Mouse (Mus musculus): ENCODE results near the gene Gm15737.
A peak's percentile ranks its signal among the peaks of the same experiment; 100 is the strongest.

The Gm15737 gene

GRCm38 (mm10) chr6:92875340-92875739 is 6.2 kb downstream of the Gm15737 start:
- no peak for DNase-seq (ENCODE audit: low read depth, low spot score)

GRCm38 (mm10) chr6:92876121-92876520 is 7.0 kb downstream of the Gm15737 start:
- no peak for DNase-seq (ENCODE audit: low read depth, low spot score)

GRCm38 (mm10) chr6:92877236-92877635 is 8.1 kb downstream of the Gm15737 start:
- DNase-seq (ENCODE audit: low read depth, low spot score) = no peak

DNA sequence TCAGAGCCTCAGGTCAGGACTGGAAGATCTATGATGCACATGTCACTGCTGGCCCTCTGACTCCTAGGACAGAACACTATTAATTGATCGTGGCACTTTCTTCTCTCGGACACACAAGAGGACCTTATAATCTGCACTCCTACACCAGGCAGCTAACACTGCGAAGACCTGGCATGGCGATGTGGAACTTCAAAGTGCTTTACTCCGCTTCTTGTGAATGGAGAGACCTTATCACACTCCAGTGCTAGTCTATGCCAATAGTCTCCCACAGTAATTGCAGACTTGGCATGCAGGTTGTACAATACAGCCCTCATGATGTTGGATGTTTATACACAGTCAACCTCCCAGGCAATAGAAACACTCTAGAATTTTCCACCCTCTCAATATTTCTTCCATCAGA is 9.6 kb downstream of the Gm15737 start:
- DNase-seq (ENCODE audit: low read depth, low spot score) = no peak

DNA sequence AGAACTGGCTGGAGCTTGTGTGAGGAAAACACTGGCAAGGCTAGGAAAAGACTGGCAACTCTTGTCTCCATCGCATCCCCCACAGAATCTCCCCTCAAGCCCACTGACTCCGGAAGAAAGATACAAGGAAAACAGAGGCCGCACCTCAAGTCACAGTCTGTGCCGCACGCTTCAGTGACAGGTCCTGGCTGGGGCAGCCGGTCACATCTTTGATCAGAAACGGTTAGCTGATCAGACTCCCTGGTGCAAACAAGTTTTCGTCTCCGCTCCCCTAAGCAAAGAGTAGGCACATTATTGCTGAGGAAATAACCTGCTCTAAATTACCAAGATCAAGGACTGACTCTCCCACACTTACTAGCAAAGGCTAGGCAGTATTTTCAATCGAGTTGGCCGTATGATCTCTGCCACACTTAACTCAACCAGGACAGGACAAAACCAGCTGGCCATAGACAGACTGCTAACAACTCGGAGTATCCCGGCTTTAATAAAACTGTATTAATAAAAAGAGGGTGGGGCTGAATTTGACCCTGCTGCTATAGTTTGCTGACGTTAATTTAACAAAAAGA is 10.6 kb downstream of the Gm15737 start:
- DNase-seq (ENCODE audit: low read depth, low spot score) = no peak

DNA sequence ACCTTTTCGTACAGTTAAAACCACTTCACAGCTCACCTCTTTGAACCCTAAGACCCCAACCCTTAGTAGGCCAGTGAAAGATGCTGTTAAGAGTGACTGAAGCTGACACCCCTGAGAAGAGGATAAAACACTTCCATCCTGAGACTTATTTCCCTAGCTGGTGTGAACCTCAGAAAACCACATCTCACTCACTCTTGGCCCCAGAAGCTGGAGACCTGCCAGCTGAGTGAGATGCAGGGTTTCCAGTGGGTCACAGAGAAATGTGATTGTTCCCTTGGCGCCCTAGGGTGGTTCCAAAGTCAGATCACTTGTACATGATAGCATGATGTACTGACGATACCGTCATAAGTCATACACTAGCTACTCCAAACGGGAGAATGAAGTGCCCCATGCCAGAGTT is 13.3 kb downstream of the Gm15737 start:
- DNase-seq (ENCODE audit: low read depth, low spot score) = no peak

GRCm38 (mm10) chr6:92883131-92883900 is 14.2 kb downstream of the Gm15737 start:
- no peak for DNase-seq (ENCODE audit: low read depth, low spot score)

- DNase-seq (ENCODE audit: low read depth, low spot score) = no peak
Observed at GRCm38 (mm10) chr6:92891535-92891934, 22.4 kb downstream of the Gm15737 start.

GRCm38 (mm10) chr6:92904037-92904436 is 34.9 kb downstream of the Gm15737 start:
- no peak for DNase-seq (ENCODE audit: low read depth, low spot score)

GRCm38 (mm10) chr6:92904491-92904890 is 35.3 kb downstream of the Gm15737 start:
- no peak for DNase-seq (ENCODE audit: low read depth, low spot score)

GRCm38 (mm10) chr6:92905922-92906321 is 36.8 kb downstream of the Gm15737 start:
- DNase-seq (ENCODE audit: low read depth, low spot score) = no peak

DNA sequence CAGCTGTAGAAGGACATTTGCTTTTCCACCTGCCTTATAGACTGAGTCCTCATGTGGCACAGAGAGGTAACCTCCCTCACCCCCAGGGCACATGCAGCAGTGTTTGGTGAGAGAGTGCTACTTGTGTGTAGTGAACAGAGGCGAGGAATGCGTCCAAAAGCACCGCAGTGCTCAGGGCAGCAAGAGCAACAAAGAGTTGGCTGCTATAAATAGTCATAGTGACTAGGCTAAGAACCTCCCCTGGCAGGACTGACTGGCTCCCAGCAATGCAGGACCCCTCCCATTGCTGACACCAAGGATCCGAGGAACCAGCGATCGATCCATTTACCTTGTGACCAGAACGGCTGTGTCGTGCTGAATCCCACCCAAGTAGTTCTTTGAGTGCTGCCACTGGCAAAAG is 40.2 kb downstream of the Gm15737 start:
- DNase-seq (ENCODE audit: low read depth, low spot score) = no peak

DNA sequence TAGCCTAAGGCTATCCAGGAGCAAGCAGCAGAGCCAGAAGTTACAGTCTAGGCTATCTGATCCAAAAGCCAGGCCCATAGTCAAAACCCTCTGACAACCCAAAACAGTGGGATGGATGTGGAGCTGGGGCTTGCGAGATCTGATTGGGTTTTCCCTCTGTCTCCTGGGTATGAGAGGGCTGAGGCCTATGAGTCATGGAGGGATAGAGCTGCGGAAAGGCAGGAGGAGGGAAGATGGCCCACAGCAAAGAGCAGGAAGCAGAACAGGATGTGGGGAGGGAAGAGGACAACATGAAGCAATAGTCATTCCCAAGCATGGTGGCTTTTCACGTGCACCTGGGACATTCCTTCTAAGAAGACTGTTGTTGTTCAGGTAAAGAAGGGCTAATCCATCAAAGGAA is 41.5 kb downstream of the Gm15737 start:
- no peak for DNase-seq (ENCODE audit: low read depth, low spot score)

- DNase-seq (ENCODE audit: low read depth, low spot score) = no peak
Observed at GRCm38 (mm10) chr6:92920938-92921689, 52.0 kb downstream of the Gm15737 start.

DNA sequence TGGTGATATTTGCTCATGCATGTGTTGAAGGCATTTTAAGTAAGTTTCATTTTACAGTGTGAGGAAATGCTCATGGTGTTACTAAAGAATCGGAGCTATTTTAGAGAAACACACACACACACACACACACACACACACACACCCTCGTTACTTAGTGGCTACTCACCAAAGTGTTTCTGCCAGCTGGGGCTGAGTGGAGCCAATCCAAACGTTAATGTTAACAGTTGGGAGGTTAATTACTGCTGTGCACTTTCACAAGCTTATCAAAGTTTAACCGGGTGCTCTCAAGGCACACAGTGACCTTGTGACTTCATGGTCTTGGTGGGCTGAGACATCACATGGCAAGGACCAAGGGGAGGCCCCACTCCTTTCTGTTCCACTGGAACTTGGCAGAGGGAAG is 52.7 kb downstream of the Gm15737 start:
- no peak for DNase-seq (ENCODE audit: low read depth, low spot score)

DNA sequence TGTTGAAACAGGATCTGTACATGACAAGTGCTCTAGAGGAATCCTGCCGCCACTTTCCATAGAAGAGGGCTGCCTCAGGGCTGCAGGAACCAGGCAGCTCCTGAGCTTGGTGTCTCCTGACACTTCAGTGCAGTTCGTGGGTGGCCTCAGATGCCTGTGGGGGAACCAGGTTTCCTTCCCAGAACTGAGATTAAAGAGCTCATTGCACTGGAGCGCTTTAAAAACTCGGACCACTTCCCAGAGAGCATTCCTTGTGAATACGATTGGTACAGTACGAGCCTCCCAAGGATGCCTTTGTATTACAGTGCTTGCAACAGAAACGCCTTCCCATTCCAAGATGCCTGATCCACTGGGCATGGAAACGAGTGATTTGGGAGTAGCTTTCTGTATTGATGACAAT is 55.4 kb downstream of the Gm15737 start:
- DNase-seq (ENCODE audit: low read depth, low spot score) = peak; percentile 24

GRCm38 (mm10) chr6:92928261-92928660 is 59.1 kb downstream of the Gm15737 start:
- DNase-seq (ENCODE audit: low read depth, low spot score) = no peak

Measured in brain, adult 2 months (tissue).